30 mouse cellular contexts compared by ENCODE assay signal in the genomic region with DNA sequence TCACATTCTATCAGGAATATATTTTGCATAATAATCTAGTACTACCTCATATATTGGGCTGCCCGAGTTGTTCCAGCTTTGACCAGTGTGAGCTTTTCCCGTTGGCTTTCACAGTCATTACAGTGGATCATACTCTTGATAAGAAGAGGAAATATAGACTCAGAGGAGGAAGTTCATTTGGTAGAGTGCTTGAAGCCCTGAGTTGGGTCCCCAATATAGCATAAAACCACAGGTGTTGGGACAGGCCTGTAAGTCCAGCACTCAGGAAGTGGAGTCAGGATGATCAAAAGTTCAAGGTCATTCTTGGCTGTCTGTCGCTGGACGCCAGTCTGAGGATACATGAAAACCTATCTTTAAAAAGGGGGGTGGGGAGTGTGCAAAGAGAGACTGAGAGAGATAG. TPM values are rescaled to one million over a fixed set of nuclear protein-coding genes. Genes with fewer than 3 reads are reported as not detected.
DNase-seq lines count a peak whose midpoint lies in the region; ATAC-seq and TF ChIP-seq lines count a peak whose summit lies in the region.
"Had no signal": no experiment of that assay in that cellular context is flagged by ENCODE, and none has a peak within 500 bp of the region (broad histone marks: within the 10 kb centered on the region; RNA-seq: fewer than 3 reads in every experiment).

No protein-coding gene starts in this region.

- peak; percentile 100 for ATAC-seq in granulocyte monocyte progenitor cell, adult 5-6 weeks (replicated peaks; ENCODE audit: poor library complexity, severe bottlenecking)
- peak; percentile 93 for ATAC-seq in megakaryocyte progenitor cell, adult 5-6 weeks (replicated peaks; ENCODE audit: poor library complexity)
- no peak for ATAC-seq in liver, postnatal 0 days
- no peak for ATAC-seq in midbrain, postnatal 0 days (ENCODE audit: low FRiP score)
- ATAC-seq: forebrain, embryonic 13.5 days; forebrain, embryonic 16.5 days; hindbrain, postnatal 0 days; inflammation-experienced regulatory T-cells, adult 6 months had no signal

- H3K4me3 ChIP-seq in ES-Bruce4 (ENCODE audit: low read depth, low read length) = no peak overlapping the region
- no peak overlapping the region for H3K4me3 ChIP-seq in liver, postnatal 0 days (ENCODE audit: low read depth, low read length)
- no peak overlapping the region for H3K4me3 ChIP-seq in midbrain, postnatal 0 days (ENCODE audit: low read depth, low read length)
- H3K4me3 ChIP-seq: embryonic facial prominence, embryonic 10.5 days; embryonic facial prominence, embryonic 13.5 days; erythroblast, embryonic 14.5 days; forebrain, embryonic 10.5 days; forebrain, embryonic 13.5 days; heart, embryonic 12.5 days; heart, embryonic 15.5 days had no signal

- no peak for TF ChIP-seq CTCF in ES-Bruce4 (IDR thresholded peaks at IDR 0.05; ENCODE audit: low read depth, low read length)
- TF ChIP-seq CTCF in liver, postnatal 0 days (IDR thresholded peaks at IDR 0.05; ENCODE audit: low read depth) = no peak
- no peak for TF ChIP-seq CTCF in midbrain, postnatal 0 days (IDR thresholded peaks at IDR 0.05)

- no peaks in the 10 kb centered on the region for H3K9me3 ChIP-seq in ES-Bruce4 (replicated peaks; ENCODE audit: control insufficient read depth, insufficient read depth, low read length, poor library complexity, severe bottlenecking)
- H3K9me3 ChIP-seq in liver, postnatal 0 days (ENCODE audit: low read length) = no peaks in the 10 kb centered on the region
- no peaks in the 10 kb centered on the region for H3K9me3 ChIP-seq in midbrain, postnatal 0 days (ENCODE audit: low read length)
- H3K9me3 ChIP-seq: embryonic facial prominence, embryonic 10.5 days; embryonic facial prominence, embryonic 13.5 days; forebrain, embryonic 10.5 days; forebrain, embryonic 13.5 days; heart, embryonic 12.5 days; heart, embryonic 15.5 days had no signal

- 24% methylated on average over 4 of the region's 4 CpGs for WGBS in liver, postnatal 0 days (ENCODE audit: insufficient replicate concordance)
- 82% methylated on average over 4 of the region's 4 CpGs for whole genome bisulfite sequencing in midbrain, postnatal 0 days

- H3K9ac ChIP-seq in ES-Bruce4 (ENCODE audit: low read depth, poor library complexity, severe bottlenecking) = no peak overlapping the region
- no peak overlapping the region for H3K9ac ChIP-seq in liver, postnatal 0 days (replicated peaks)
- H3K9ac ChIP-seq in midbrain, postnatal 0 days (replicated peaks; ENCODE audit: low read length, poor library complexity, severe bottlenecking) = no peak overlapping the region
- H3K9ac ChIP-seq: embryonic facial prominence, embryonic 13.5 days; forebrain, embryonic 13.5 days; heart, embryonic 12.5 days; heart, embryonic 15.5 days; hindbrain, embryonic 14.5 days had no signal

- DNase-seq in 416B (ENCODE audit: low read depth) = peak; percentile 94
- no peak for DNase-seq in spleen, postnatal 36 days (ENCODE audit: low spot score in 2 of 2)
- no peak for DNase-seq in liver, postnatal 0 days
- no peak for DNase-seq in midbrain, postnatal 0 days (ENCODE audit: low spot score)
- DNase-seq: adrenal gland, adult 2 months; adrenal gland, postnatal 14 days; cerebellum, adult 11 months; cerebellum, adult 2 months; cerebellum, adult 9-11 months; cerebellum, postnatal 25 days; embryo, embryonic 11 days; gastrocnemius, postnatal 10 days; gastrocnemius, postnatal 36 days; heart, adult 18-20 months; heart, postnatal 10 days; heart, postnatal 36 days had no signal

- no peaks in the 10 kb centered on the region for H3K36me3 ChIP-seq in ES-Bruce4 (ENCODE audit: control insufficient read depth, insufficient read depth, low read length, poor library complexity, severe bottlenecking)
- no peaks in the 10 kb centered on the region for H3K36me3 ChIP-seq in liver, postnatal 0 days (replicated peaks; ENCODE audit: insufficient read depth, low read length)
- H3K36me3 ChIP-seq in midbrain, postnatal 0 days (ENCODE audit: insufficient read depth, low read length) = no peaks in the 10 kb centered on the region
- H3K36me3 ChIP-seq: embryonic facial prominence, embryonic 10.5 days; embryonic facial prominence, embryonic 13.5 days; forebrain, embryonic 10.5 days; heart, embryonic 12.5 days; heart, embryonic 15.5 days had no signal

- no peaks in the 10 kb centered on the region for H3K27me3 ChIP-seq in ES-Bruce4 (ENCODE audit: control insufficient read depth, insufficient read depth, low read length, poor library complexity, severe bottlenecking)
- H3K27me3 ChIP-seq in liver, postnatal 0 days (ENCODE audit: insufficient read depth, low read length) = no peaks in the 10 kb centered on the region
- H3K27me3 ChIP-seq in midbrain, postnatal 0 days (ENCODE audit: insufficient read depth, low read length) = no peaks in the 10 kb centered on the region
- H3K27me3 ChIP-seq: embryonic facial prominence, embryonic 13.5 days; forebrain, embryonic 13.5 days; heart, embryonic 12.5 days; heart, embryonic 15.5 days had no signal

- peak overlapping the region; percentile 33; the same call in 1 of the 2 replicates for H3K27ac ChIP-seq in ES-Bruce4 (ENCODE audit: insufficient read depth, low read length)
- H3K27ac ChIP-seq in liver, postnatal 0 days (ENCODE audit: low read depth) = no peak overlapping the region
- H3K27ac ChIP-seq in midbrain, postnatal 0 days (ENCODE audit: low read depth, low read length) = no peak overlapping the region
- H3K27ac ChIP-seq: embryonic facial prominence, embryonic 10.5 days; embryonic facial prominence, embryonic 13.5 days; forebrain, embryonic 10.5 days; forebrain, embryonic 13.5 days; heart, embryonic 15.5 days; hindbrain, embryonic 14.5 days; hindbrain, postnatal 0 days had no signal

- H3K4me2 ChIP-seq in liver, postnatal 0 days (ENCODE audit: low read depth, low read length) = no peak overlapping the region
- no peak overlapping the region for H3K4me2 ChIP-seq in midbrain, postnatal 0 days (ENCODE audit: low read depth, low read length, poor library complexity, severe bottlenecking)
- H3K4me2 ChIP-seq: embryonic facial prominence, embryonic 13.5 days; forebrain, embryonic 13.5 days; heart, embryonic 12.5 days; heart, embryonic 15.5 days; hindbrain, embryonic 14.5 days had no signal

- H3K4me1 ChIP-seq in ES-Bruce4 (ENCODE audit: control insufficient read depth, insufficient read depth, low read length) = no peaks in the 10 kb centered on the region
- H3K4me1 ChIP-seq in liver, postnatal 0 days (ENCODE audit: insufficient read depth) = no peaks in the 10 kb centered on the region
- no peaks in the 10 kb centered on the region for H3K4me1 ChIP-seq in midbrain, postnatal 0 days (ENCODE audit: insufficient read depth, low read length)
- H3K4me1 ChIP-seq: embryonic facial prominence, embryonic 10.5 days; embryonic facial prominence, embryonic 13.5 days; forebrain, embryonic 10.5 days; forebrain, embryonic 13.5 days; heart, embryonic 12.5 days; heart, embryonic 15.5 days had no signal

- TF ChIP-seq EP300 in ES-Bruce4 (IDR thresholded peaks at IDR 0.05; ENCODE audit: insufficient read depth, low read depth, low read length) = no peak
- no peak for TF ChIP-seq EP300 in liver, postnatal 0 days (IDR thresholded peaks at IDR 0.05; ENCODE audit: low read depth)

- TF ChIP-seq POLR2A in ES-Bruce4 (IDR thresholded peaks at IDR 0.05; ENCODE audit: insufficient read depth, low read length) = no peak

RNA-seq across cellular contexts. Expression of gene Nrf1, which starts 12.7 kb away (rescaled TPM):
- 66.8 and 75.4 TPM in 2 replicates for polyA plus RNA-seq in ES-Bruce4 (2011; ENCODE audit: insufficient read depth, insufficient read length, low read depth, missing spikeins)
- 44.7 and 45.4 TPM in 2 replicates for total RNA-seq in granulocyte monocyte progenitor cell, adult 5-6 weeks (2014; fragmentation: Nextera tagmentation)
- 47.8 and 49.0 TPM in 2 replicates for total RNA-seq in granulocyte monocyte progenitor cell, adult 5-6 weeks (2017)
- 27.1 and 35.0 TPM in 2 replicates for total RNA-seq in megakaryocyte progenitor cell, adult 5-6 weeks (2015)
- total RNA-seq in megakaryocyte progenitor cell, adult 5-6 weeks (2017) = 52.1 and 65.3 TPM in 2 replicates
- polyA plus RNA-seq in liver, postnatal 0 days (2015; fragmentation: Nextera tagmentation; extraction: Ambion mirVana) = 15.5 and 17.3 TPM in 2 replicates
- 37.2 and 46.6 TPM in 2 replicates for total RNA-seq in midbrain, postnatal 0 days (2014; rRNA removed)
- 19.9 and 21.3 TPM in 2 replicates for polyA plus RNA-seq in midbrain, postnatal 0 days (2015; fragmentation: Nextera tagmentation; extraction: Ambion mirVana)

Comparison
In these comparisons a context has a peak if more than half of its experiments do, and no peak if none do; other contexts are left out.
1. ATAC-seq: peak in granulocyte monocyte progenitor cell, adult 5-6 weeks (single experiment) and megakaryocyte progenitor cell, adult 5-6 weeks (single experiment); none in liver, postnatal 0 days (single experiment) and midbrain, postnatal 0 days (single experiment).